Mouse (Mus musculus): Measurements from ENCODE around the gene Qsox2. TPM values are rescaled to one million over a fixed set of nuclear protein-coding genes. Genes with fewer than 3 reads are reported as not detected.

Gene Qsox2
- total RNA-seq (2023), result 6.4 TPM

GRCm38 (mm10) chr2:26237290-26237782, at the start of gene Qsox2:
TSS of gene Qsox2 (minus strand) at chr2:26237525.

GRCm38 (mm10) chr2:26208126-26208789, 29.1 kb downstream of the Qsox2 start, which contains the start of gene Lhx3:
TSS of gene Lhx3 (minus strand) at chr2:26208289.

Other genes starting within 250 kb of the Qsox2 start
- gene Ubac1, start 215.8 kb downstream of the Qsox2 start, total RNA-seq (2023), result 43.5 TPM
- 5.2 TPM for gene Nacc2, start 114.3 kb downstream of the Qsox2 start, total RNA-seq (2023)
- not detected for gene Lhx3, start 29.2 kb downstream of the Qsox2 start, total RNA-seq (2023)
- gene Ccdc187, start 57.0 kb upstream of the Qsox2 start, total RNA-seq (2023), result not detected
- 25.9 TPM for gene Gpsm1, start 78.0 kb upstream of the Qsox2 start, total RNA-seq (2023)
- gene Dnlz, start 114.6 kb upstream of the Qsox2 start, total RNA-seq (2023), result 9.5 TPM
- gene Card9, start 123.4 kb upstream of the Qsox2 start, total RNA-seq (2023), result 5.3 TPM
- gene Snapc4, start 143.1 kb upstream of the Qsox2 start, total RNA-seq (2023), result 104 TPM
- 124 TPM for gene Entr1, start 151.8 kb upstream of the Qsox2 start, total RNA-seq (2023)
- 76.4 TPM for gene Pmpca, start 151.8 kb upstream of the Qsox2 start, total RNA-seq (2023)
- gene Inpp5e, start 171.7 kb upstream of the Qsox2 start, total RNA-seq (2023), result 22.7 TPM
- 93.1 TPM for gene Sec16a, start 207.7 kb upstream of the Qsox2 start, total RNA-seq (2023)